ENCODE assay signal across 8 mouse cellular contexts in the genomic region with DNA sequence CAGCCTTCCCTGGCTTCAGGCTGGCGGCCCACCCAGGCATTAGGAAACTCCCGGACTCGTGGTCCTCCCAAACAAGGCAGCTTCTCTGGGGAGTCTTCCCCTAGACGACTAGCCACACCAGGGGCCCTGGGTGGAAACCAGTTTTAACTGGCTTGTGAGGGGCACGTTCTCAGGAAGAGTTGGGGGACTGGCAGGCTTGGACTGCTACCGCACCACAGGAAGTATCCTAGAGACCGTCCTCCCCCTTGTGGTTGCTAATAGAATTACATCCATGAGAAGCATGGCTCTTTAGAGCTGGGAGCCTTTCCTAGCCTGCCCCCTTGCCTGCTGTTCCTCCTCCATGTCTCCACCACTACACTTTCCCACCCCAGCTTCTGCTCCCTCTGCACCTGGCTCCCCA.
DNase-seq lines count a peak whose midpoint lies in the region; ATAC-seq lines count a peak whose summit lies in the region.

No protein-coding gene starts in this region.

- H3K9ac ChIP-seq in forebrain, embryonic 13.5 days, result no peak overlapping the region
- H3K9ac ChIP-seq in hindbrain, embryonic 16.5 days (ENCODE audit: low read depth, low read length), result no peak overlapping the region

- H3K4me3 ChIP-seq in forebrain, embryonic 13.5 days, result no peak overlapping the region
- H3K4me3 ChIP-seq in hindbrain, embryonic 16.5 days (ENCODE audit: low read length), result no peak overlapping the region

- H3K27ac ChIP-seq in forebrain, embryonic 13.5 days, result no peak overlapping the region
- no peak overlapping the region for H3K27ac ChIP-seq in hindbrain, embryonic 16.5 days (ENCODE audit: low read depth, low read length)

- no peaks in the 10 kb centered on the region; the same call in 1 of the 2 replicates for H3K36me3 ChIP-seq in forebrain, embryonic 13.5 days (ENCODE audit: poor library complexity, severe bottlenecking)
- H3K36me3 ChIP-seq in hindbrain, embryonic 16.5 days (ENCODE audit: control insufficient read depth, insufficient read depth, low read length), result no peaks in the 10 kb centered on the region

- intact Hi-C loops in heart, postnatal 25 days (cut with DNase I), result loop anchor here (2.0 kb wide), 1 partner anchor 431 kb away; no protein-coding TSS in a partner anchor

- H3K27me3 ChIP-seq in forebrain, embryonic 13.5 days, result no peaks in the 10 kb centered on the region
- no peaks in the 10 kb centered on the region for H3K27me3 ChIP-seq in hindbrain, embryonic 16.5 days (replicated peaks; ENCODE audit: control insufficient read depth, insufficient read depth, low read length)

- H3K9me3 ChIP-seq in forebrain, embryonic 13.5 days (replicated peaks), result no peaks in the 10 kb centered on the region
- H3K9me3 ChIP-seq in hindbrain, embryonic 16.5 days (ENCODE audit: control insufficient read depth, low read length), result no peaks in the 10 kb centered on the region

- H3K4me1 ChIP-seq in forebrain, embryonic 13.5 days, result peaks cover 8% of the 10 kb centered on the region
- H3K4me1 ChIP-seq in hindbrain, embryonic 16.5 days (ENCODE audit: control insufficient read depth, insufficient read depth, low read depth, low read length), result no peaks in the 10 kb centered on the region

- DNase-seq in heart, adult 18-20 months, result peak; percentile 28 to 60
- DNase-seq in heart, postnatal 25 days (ENCODE audit: low spot score), result no peak
- peak; percentile 12 for DNase-seq in cerebellum, adult 11-12 months
- DNase-seq in layer of hippocampus, postnatal 25 days (ENCODE audit: extremely low spot score in 1 of 2, low spot score in 1 of 2), result peak; percentile 26 to 32
- peak; percentile 20 for DNase-seq in skeletal muscle tissue, adult 2 months (ENCODE audit: low read depth, low spot score)

- H3K4me2 ChIP-seq in forebrain, embryonic 13.5 days, result no peak overlapping the region
- H3K4me2 ChIP-seq in hindbrain, embryonic 16.5 days (ENCODE audit: low read length), result no peak overlapping the region

- WGBS in forebrain, embryonic 13.5 days, result 28% methylated on average over 7 of the region's 7 CpGs
- 31% methylated on average over 7 of the region's 7 CpGs for WGBS in hindbrain, embryonic 16.5 days

- peak; percentile 76 for ATAC-seq in forebrain, embryonic 13.5 days
- ATAC-seq in hindbrain, embryonic 16.5 days, result peak; percentile 84
- ATAC-seq in megakaryocyte progenitor cell, adult 5-6 weeks (replicated peaks; ENCODE audit: poor library complexity), result peak; percentile 86
